Mouse (Mus musculus): Measurements from ENCODE around the gene Grb10. TPM values are rescaled to one million over a fixed set of nuclear protein-coding genes. Genes with fewer than 3 reads are reported as not detected.
A peak's percentile ranks its signal among the peaks of the same experiment; 100 is the strongest.

Grb10 gene
- total and polyA plus RNA-seq, 3 experiments: 0.30 to 0.33 TPM; not detected in 1

- Histone ChIP-seq H3K27me3 (ENCODE audit: insufficient read depth, low read length) (peaks cover 4% of the 10 kb centered on the region; the same call in 1 of the 2 replicates), H3K9me3 (replicated peaks) (peaks cover 16% of the 10 kb centered on the region), H3K36me3 (replicated peaks) (no peaks in the 10 kb centered on the region), H3K4me3 (ENCODE audit: low read depth, low read length) (peak overlapping the region; percentile 37; the same call in 1 of the 2 replicates), H3K4me1 (ENCODE audit: insufficient read depth, low read depth, low read length) (no peaks in the 10 kb centered on the region)
- ATAC-seq (ENCODE audit: extremely low read depth, insufficient number of reproducible peaks, low FRiP score, poor library complexity, severe bottlenecking) (no peak), DNase-seq (ENCODE audit: low spot score) (no peak)
- TF ChIP-seq GATA2 (IDR thresholded peaks at IDR 0.05; ENCODE audit: borderline replicate concordance, low read depth, low read length) (no peak), CTCF (IDR thresholded peaks at IDR 0.05; ENCODE audit: low read depth, low read length) (no peak), GATA1 (IDR thresholded peaks at IDR 0.05; ENCODE audit: borderline replicate concordance, low read length) (no peak), TAL1 (conservative IDR thresholded peaks at IDR 0.05; ENCODE audit: low read depth, low read length) (no peak), POLR2AphosphoS5 (IDR thresholded peaks at IDR 0.05; ENCODE audit: insufficient replicate concordance, low read depth, low read length) (no peak)
These were observed 12.5 kb downstream of the Grb10 start for GRCm38 (mm10) chr11:12025756-12026593.

GRCm38 (mm10) chr11:12025392-12025755 is 13.1 kb downstream of the Grb10 start:
- no peak for DNase-seq (ENCODE audit: low spot score)
- H3K4me3 ChIP-seq (ENCODE audit: low read depth, low read length): no peak overlapping the region; the same call in 1 of the 2 replicates
- ATAC-seq (ENCODE audit: extremely low read depth, insufficient number of reproducible peaks, low FRiP score, poor library complexity, severe bottlenecking): no peak
- peaks cover 16% of the 10 kb centered on the region for H3K9me3 ChIP-seq (replicated peaks)
- TF ChIP-seq POLR2AphosphoS5 (IDR thresholded peaks at IDR 0.05; ENCODE audit: insufficient replicate concordance, low read depth, low read length): no peak
- TF ChIP-seq CTCF (IDR thresholded peaks at IDR 0.05; ENCODE audit: low read depth, low read length): no peak
- no peak for TF ChIP-seq TAL1 (conservative IDR thresholded peaks at IDR 0.05; ENCODE audit: low read depth, low read length)
- no peak for TF ChIP-seq GATA2 (IDR thresholded peaks at IDR 0.05; ENCODE audit: borderline replicate concordance, low read depth, low read length)
- no peak for TF ChIP-seq GATA1 (IDR thresholded peaks at IDR 0.05; ENCODE audit: borderline replicate concordance, low read length)
- H3K27me3 ChIP-seq (ENCODE audit: insufficient read depth, low read length): peaks cover 4% of the 10 kb centered on the region; the same call in 1 of the 2 replicates
- no peaks in the 10 kb centered on the region for H3K36me3 ChIP-seq (replicated peaks)
- no peaks in the 10 kb centered on the region for H3K4me1 ChIP-seq (ENCODE audit: insufficient read depth, low read depth, low read length)

GRCm38 (mm10) chr11:12023051-12023450 is 15.4 kb downstream of the Grb10 start:
- TF ChIP-seq POLR2AphosphoS5 (IDR thresholded peaks at IDR 0.05; ENCODE audit: insufficient replicate concordance, low read depth, low read length) (no peak), GATA1 (IDR thresholded peaks at IDR 0.05; ENCODE audit: borderline replicate concordance, low read length) (no peak), TAL1 (conservative IDR thresholded peaks at IDR 0.05; ENCODE audit: low read depth, low read length) (no peak), CTCF (IDR thresholded peaks at IDR 0.05; ENCODE audit: low read depth, low read length) (no peak), GATA2 (IDR thresholded peaks at IDR 0.05; ENCODE audit: borderline replicate concordance, low read depth, low read length) (no peak)
- no peak overlapping the region for H3K4me3 ChIP-seq (ENCODE audit: low read depth, low read length)
- ATAC-seq (ENCODE audit: extremely low read depth, insufficient number of reproducible peaks, low FRiP score, poor library complexity, severe bottlenecking) (no peak), DNase-seq (ENCODE audit: low spot score) (no peak)
- peaks cover 7% of the 10 kb centered on the region; the same call in 1 of the 2 replicates for H3K27me3 ChIP-seq (ENCODE audit: insufficient read depth, low read length)
- H3K9me3 ChIP-seq (replicated peaks): peaks cover 16% of the 10 kb centered on the region
- H3K4me1 ChIP-seq (ENCODE audit: insufficient read depth, low read depth, low read length): no peaks in the 10 kb centered on the region
- no peaks in the 10 kb centered on the region for H3K36me3 ChIP-seq (replicated peaks)

GRCm38 (mm10) chr11:12019651-12020050 is 18.8 kb downstream of the Grb10 start:
- TF ChIP-seq TAL1 (conservative IDR thresholded peaks at IDR 0.05; ENCODE audit: low read depth, low read length): no peak
- TF ChIP-seq GATA1 (IDR thresholded peaks at IDR 0.05; ENCODE audit: borderline replicate concordance, low read length): no peak
- TF ChIP-seq CTCF (IDR thresholded peaks at IDR 0.05; ENCODE audit: low read depth, low read length): no peak
- no peak for TF ChIP-seq POLR2AphosphoS5 (IDR thresholded peaks at IDR 0.05; ENCODE audit: insufficient replicate concordance, low read depth, low read length)
- TF ChIP-seq GATA2 (IDR thresholded peaks at IDR 0.05; ENCODE audit: borderline replicate concordance, low read depth, low read length): no peak
- no peak for ATAC-seq (ENCODE audit: extremely low read depth, insufficient number of reproducible peaks, low FRiP score, poor library complexity, severe bottlenecking)
- Histone ChIP-seq H3K36me3 (replicated peaks) (no peaks in the 10 kb centered on the region), H3K4me3 (ENCODE audit: low read depth, low read length) (no peak overlapping the region), H3K9me3 (replicated peaks) (no peaks in the 10 kb centered on the region), H3K27me3 (ENCODE audit: insufficient read depth, low read length) (peaks cover 5% of the 10 kb centered on the region), H3K4me1 (ENCODE audit: insufficient read depth, low read depth, low read length) (no peaks in the 10 kb centered on the region)
- no peak for DNase-seq (ENCODE audit: low spot score)

- ATAC-seq (ENCODE audit: extremely low read depth, insufficient number of reproducible peaks, low FRiP score, poor library complexity, severe bottlenecking): no peak
- H3K4me3 ChIP-seq (ENCODE audit: low read depth, low read length): no peak overlapping the region
- peaks cover 5% of the 10 kb centered on the region for H3K27me3 ChIP-seq (ENCODE audit: insufficient read depth, low read length)
- H3K36me3 ChIP-seq (replicated peaks): no peaks in the 10 kb centered on the region
- H3K9me3 ChIP-seq (replicated peaks): no peaks in the 10 kb centered on the region
- H3K4me1 ChIP-seq (ENCODE audit: insufficient read depth, low read depth, low read length): no peaks in the 10 kb centered on the region
- no peak for DNase-seq (ENCODE audit: low spot score)
- TF ChIP-seq GATA2 (IDR thresholded peaks at IDR 0.05; ENCODE audit: borderline replicate concordance, low read depth, low read length) (no peak), POLR2AphosphoS5 (IDR thresholded peaks at IDR 0.05; ENCODE audit: insufficient replicate concordance, low read depth, low read length) (no peak), TAL1 (conservative IDR thresholded peaks at IDR 0.05; ENCODE audit: low read depth, low read length) (no peak), CTCF (IDR thresholded peaks at IDR 0.05; ENCODE audit: low read depth, low read length) (no peak), GATA1 (IDR thresholded peaks at IDR 0.05; ENCODE audit: borderline replicate concordance, low read length) (no peak)
These were observed 19.9 kb downstream of the Grb10 start for GRCm38 (mm10) chr11:12018604-12019003.

GRCm38 (mm10) chr11:12010084-12010483 is 28.4 kb downstream of the Grb10 start:
- TF ChIP-seq CTCF (IDR thresholded peaks at IDR 0.05; ENCODE audit: low read depth, low read length): no peak
- TF ChIP-seq GATA1 (IDR thresholded peaks at IDR 0.05; ENCODE audit: borderline replicate concordance, low read length): no peak
- no peak for ATAC-seq (ENCODE audit: extremely low read depth, insufficient number of reproducible peaks, low FRiP score, poor library complexity, severe bottlenecking)

More at GRCm38 (mm10) chr11:12010084-12010483, 28.4 kb downstream of the Grb10 start:
- no peak for DNase-seq (ENCODE audit: low spot score)
- H3K36me3 ChIP-seq (replicated peaks): no peaks in the 10 kb centered on the region
- no peak overlapping the region for H3K4me3 ChIP-seq (ENCODE audit: low read depth, low read length)
- H3K9me3 ChIP-seq (replicated peaks): no peaks in the 10 kb centered on the region; the same call in 1 of the 2 replicates
- no peaks in the 10 kb centered on the region for H3K4me1 ChIP-seq (ENCODE audit: insufficient read depth, low read depth, low read length)
- H3K27me3 ChIP-seq (ENCODE audit: insufficient read depth, low read length): no peaks in the 10 kb centered on the region
